Comparison of ENCODE assay signal across 9 mouse cellular contexts in genomic region chr13:9467216-9467615, GRCm38 (mm10).
DNase-seq lines count a peak whose midpoint lies in the region; ATAC-seq lines count a peak whose summit lies in the region.
"Had no signal": no experiment of that assay in that cellular context is flagged by ENCODE, and none has a peak within 500 bp of the region (broad histone marks: within the 10 kb centered on the region; RNA-seq: fewer than 3 reads in every experiment).

No protein-coding gene starts in this region.

- H3K9ac ChIP-seq in liver, embryonic 12.5 days: no peak overlapping the region
- H3K9ac ChIP-seq in midbrain, embryonic 14.5 days (replicated peaks; ENCODE audit: low read length): no peak overlapping the region

- H3K4me2 ChIP-seq in liver, embryonic 12.5 days: no peak overlapping the region
- H3K4me2 ChIP-seq in midbrain, embryonic 14.5 days (ENCODE audit: low read length): no peak overlapping the region

- no peaks in the 10 kb centered on the region for H3K4me1 ChIP-seq in liver, embryonic 12.5 days
- H3K4me1 ChIP-seq in midbrain, embryonic 14.5 days (ENCODE audit: control insufficient read depth, insufficient read depth, low read length): no peaks in the 10 kb centered on the region

- 9% methylated on average over 1 of the region's 1 CpGs for WGBS in liver, embryonic 12.5 days (ENCODE audit: insufficient replicate concordance)
- WGBS in midbrain, embryonic 14.5 days: 34% methylated on average over 1 of the region's 1 CpGs

- H3K4me3 ChIP-seq in liver, embryonic 12.5 days: no peak overlapping the region
- no peak overlapping the region for H3K4me3 ChIP-seq in midbrain, embryonic 14.5 days (replicated peaks; ENCODE audit: low read depth, low read length)
- H3K4me3 ChIP-seq: megakaryocyte, embryonic 14.5 days had no signal

- intact Hi-C loops in heart, postnatal 36 days (cut with DNase I): loop anchor here (1.0 to 5.0 kb wide), 3 partner anchors 190 to 380 kb away; partner anchors contain the start of gene Dip2c

- no peak overlapping the region for H3K27ac ChIP-seq in liver, embryonic 12.5 days
- no peak overlapping the region for H3K27ac ChIP-seq in midbrain, embryonic 14.5 days (replicated peaks; ENCODE audit: low read depth, low read length)

- no peaks in the 10 kb centered on the region for H3K36me3 ChIP-seq in liver, embryonic 12.5 days
- no peaks in the 10 kb centered on the region for H3K36me3 ChIP-seq in midbrain, embryonic 14.5 days (ENCODE audit: control insufficient read depth, insufficient read depth, low read length)

- no peaks in the 10 kb centered on the region for H3K27me3 ChIP-seq in liver, embryonic 12.5 days (replicated peaks)
- no peaks in the 10 kb centered on the region for H3K27me3 ChIP-seq in midbrain, embryonic 14.5 days (ENCODE audit: control insufficient read depth, insufficient read depth, low read length)
- H3K27me3 ChIP-seq: megakaryocyte, embryonic 14.5 days had no signal

- no peaks in the 10 kb centered on the region for H3K9me3 ChIP-seq in liver, embryonic 12.5 days (replicated peaks)
- H3K9me3 ChIP-seq in midbrain, embryonic 14.5 days (ENCODE audit: control insufficient read depth, low read length): no peaks in the 10 kb centered on the region
- H3K9me3 ChIP-seq: megakaryocyte, embryonic 14.5 days had no signal

- DNase-seq in liver (peak; percentile 33), WW6 (ENCODE audit: low read depth, low spot score) (peak; percentile 11)
- DNase-seq in heart, postnatal 36 days: peak; percentile 64 to 68
- peak; percentile 19 to 71 for DNase-seq in layer of hippocampus, postnatal 14 days (ENCODE audit: low spot score in 2 of 2)
- peak; percentile 82 for DNase-seq in midbrain, embryonic 14.5 days
- peak; percentile 74 for DNase-seq in thymus, postnatal 14 days

- ATAC-seq in liver, embryonic 12.5 days: no peak
- peak; percentile 88 for ATAC-seq in common myeloid progenitor, adult 5-6 weeks (replicated peaks; ENCODE audit: low read depth, poor library complexity, severe bottlenecking)
- ATAC-seq in midbrain, embryonic 14.5 days (ENCODE audit: low FRiP score, low TSS enrichment): no peak

Comparison
In these comparisons a context has a peak if more than half of its experiments do, and no peak if none do; other contexts are left out.
1. DNase-seq: peak in every context shown above with its lines; median percentile 82 in midbrain, embryonic 14.5 days; 74 in thymus, postnatal 14 days; 66 in heart, postnatal 36 days; 45 in layer of hippocampus, postnatal 14 days; 33 in liver; 11 in WW6.